Mouse (Mus musculus): ENCODE data around the gene Socs2.

- TF ChIP-seq POLR2A (IDR thresholded peaks at IDR 0.05; ENCODE audit: extremely low read depth, insufficient read depth, low read length) (no peak), CTCF (IDR thresholded peaks at IDR 0.05; ENCODE audit: extremely low read depth, insufficient read depth, low read length) (no peak)
These were observed 32.1 kb upstream of the Socs2 start for GRCm38 (mm10) chr10:95449033-95449432.
